Mouse (Mus musculus): ENCODE measurements around the gene Lpcat1.

Lpcat1 gene

DNA sequence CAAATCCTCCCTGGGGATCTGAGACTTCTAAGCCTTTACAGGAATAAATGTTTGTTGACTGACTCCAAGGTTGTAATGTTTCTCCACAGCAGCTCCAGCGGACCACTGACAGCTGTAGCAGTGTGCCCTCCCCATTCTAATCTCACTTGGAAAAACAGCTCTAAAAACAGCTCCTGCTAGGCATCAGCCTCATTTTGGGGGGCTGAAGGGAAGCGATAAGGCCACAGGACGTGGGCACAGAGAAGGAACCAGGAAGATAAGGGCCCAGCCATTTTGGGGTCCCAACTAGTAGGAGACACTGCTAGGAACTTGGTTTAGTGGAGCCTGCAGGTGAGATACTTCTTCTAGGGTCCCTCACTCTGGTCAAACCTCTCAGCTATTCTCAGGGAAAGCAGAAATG is 68.3 kb downstream of the Lpcat1 start:
- DNase-seq (ENCODE audit: low read depth, low spot score) = no peak

DNA sequence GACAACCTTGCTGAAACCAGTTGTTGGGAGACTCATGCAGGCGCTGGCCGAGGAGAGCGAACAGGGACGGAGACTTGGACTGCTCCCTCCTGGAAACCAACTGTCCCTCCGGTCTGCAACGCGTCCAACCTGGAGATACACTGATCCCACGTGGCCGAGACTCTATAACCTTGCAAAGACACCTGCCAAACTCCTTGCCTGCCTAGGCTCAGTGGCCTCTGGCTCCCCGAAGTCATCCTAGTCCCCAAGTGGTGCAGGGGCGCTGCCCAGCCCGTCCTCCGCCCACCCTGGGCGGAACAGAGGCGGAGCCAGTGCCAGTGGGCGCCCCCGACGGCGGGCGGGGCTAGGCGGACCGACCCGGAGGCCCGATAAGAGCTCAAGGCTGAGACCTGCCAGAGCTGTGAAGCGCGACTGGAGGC is 69.4 kb downstream of the Lpcat1 start, which contains the start of gene Slc6a3:
TSS of gene Slc6a3 (plus strand) at position 345 of the 419 bp plus-strand sequence.
- DNase-seq (ENCODE audit: low read depth, low spot score) = peak; percentile 57

DNA sequence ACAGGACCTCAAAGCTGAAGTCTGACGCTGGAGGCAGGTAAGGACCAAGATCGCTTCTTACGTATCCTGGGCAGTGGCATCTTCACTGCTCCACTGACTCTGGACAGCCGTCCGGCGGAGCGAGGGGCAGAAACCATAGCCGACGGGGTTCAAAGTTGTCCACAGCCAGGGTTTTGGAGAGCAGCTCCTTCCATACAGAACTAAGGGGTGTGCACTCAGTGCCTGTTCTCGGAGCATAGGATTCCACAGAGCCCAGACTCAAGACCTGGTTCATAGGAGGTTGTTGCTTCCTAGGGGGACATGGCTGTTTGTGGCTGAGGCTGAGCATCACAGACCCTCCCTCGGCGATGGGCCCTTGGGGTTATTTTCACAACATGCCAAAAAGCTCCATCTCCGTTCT is 69.8 kb downstream of the Lpcat1 start:
- DNase-seq (ENCODE audit: low read depth, low spot score) = no peak

DNA sequence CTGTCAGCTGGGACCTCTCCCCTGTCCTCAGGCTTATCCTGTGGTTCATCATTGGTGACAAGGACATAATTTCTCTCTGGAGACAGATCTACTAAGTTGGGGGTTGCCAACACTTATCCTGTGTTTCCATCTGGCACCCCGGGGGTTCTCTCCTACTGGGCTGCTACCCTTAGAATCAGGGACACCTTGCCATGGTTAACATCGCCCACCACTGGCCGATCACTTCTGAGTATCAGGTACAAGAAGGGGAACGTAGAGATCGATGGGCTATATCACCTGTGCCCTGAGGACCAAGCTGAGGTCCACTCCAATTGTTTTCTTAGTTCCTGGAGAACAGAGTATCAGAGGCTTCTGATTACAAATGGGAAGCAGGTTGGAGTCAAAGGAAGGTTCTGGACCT is 97.2 kb downstream of the Lpcat1 start:
- DNase-seq (ENCODE audit: low read depth, low spot score) = no peak
